Mouse (Mus musculus): Measurements from ENCODE around the gene Gm1673.

GRCm38 (mm10) chr5:33948314-33948713, 34.9 kb upstream of the Gm1673 start:
- no peak for TF ChIP-seq CTCF (IDR thresholded peaks at IDR 0.05; ENCODE audit: low read depth, low read length)
- no peak for TF ChIP-seq POLR2A (IDR thresholded peaks at IDR 0.05; ENCODE audit: borderline replicate concordance, low read depth, low read length)
